Comparison of ENCODE assay signal across 22 mouse cellular contexts in the genomic region with DNA sequence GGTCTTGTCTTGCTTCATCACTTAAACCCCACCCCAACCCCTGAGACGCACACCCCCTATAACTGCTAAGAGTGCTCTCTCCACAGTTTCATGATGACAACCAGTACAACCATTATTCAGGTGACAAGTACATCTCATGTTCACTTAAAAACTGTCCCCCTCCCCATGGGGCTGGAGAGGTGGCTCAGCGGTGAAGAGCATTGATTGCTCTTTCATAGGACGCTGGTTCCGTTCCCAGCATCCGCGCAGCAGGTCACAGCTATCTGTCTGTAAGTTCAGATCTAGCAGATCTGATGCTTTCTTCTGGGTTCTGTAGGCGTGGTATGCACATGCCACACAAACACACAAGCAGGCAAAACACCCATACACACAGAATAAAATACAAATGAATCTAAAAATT.
"Had no signal": no experiment of that assay in that cellular context is flagged by ENCODE, and none has a peak within 500 bp of the region (broad histone marks: within the 10 kb centered on the region; RNA-seq: fewer than 3 reads in every experiment).

No protein-coding gene starts in this region.

- H3K4me2 ChIP-seq: limb, embryonic 12.5 days; limb, embryonic 15.5 days; liver, embryonic 11.5 days; lung, embryonic 14.5 days; midbrain, embryonic 12.5 days; midbrain, embryonic 15.5 days; neural tube, embryonic 12.5 days; neural tube, embryonic 15.5 days had no signal

- H3K9ac ChIP-seq: limb, embryonic 12.5 days; limb, embryonic 15.5 days; liver, embryonic 14.5 days; liver, postnatal 0 days; lung, embryonic 14.5 days; midbrain, embryonic 12.5 days; midbrain, embryonic 15.5 days; neural tube, embryonic 12.5 days; neural tube, embryonic 15.5 days had no signal

- H3K27ac ChIP-seq: kidney, postnatal 0 days; limb, embryonic 12.5 days; limb, embryonic 15.5 days; liver, embryonic 14.5 days; macrophage; midbrain, embryonic 12.5 days; midbrain, embryonic 15.5 days; neural tube, embryonic 12.5 days; neural tube, embryonic 15.5 days; stomach, postnatal 0 days had no signal

- H3K4me3 ChIP-seq: limb, embryonic 12.5 days; limb, embryonic 15.5 days; midbrain, embryonic 12.5 days; midbrain, embryonic 15.5 days; neural tube, embryonic 12.5 days; neural tube, embryonic 15.5 days had no signal

- DNase-seq: kidney, adult 2 months; kidney, postnatal 25 days; left cerebral cortex, postnatal 4 days; liver, postnatal 0 days; lung, embryonic 14.5 days; retina, postnatal 1 day; right cerebral cortex, postnatal 25 days; spleen, adult 18-20 months; thymus, postnatal 14 days had no signal

- H3K9me3 ChIP-seq: limb, embryonic 15.5 days; midbrain, embryonic 15.5 days; neural tube, embryonic 15.5 days had no signal

- H3K36me3 ChIP-seq: midbrain, embryonic 15.5 days; neural tube, embryonic 15.5 days had no signal

- ATAC-seq: intestine, postnatal 0 days; liver, postnatal 0 days; lung, postnatal 0 days; midbrain, embryonic 15.5 days had no signal

- H3K27me3 ChIP-seq: limb, embryonic 12.5 days; limb, embryonic 15.5 days; midbrain, embryonic 12.5 days; midbrain, embryonic 15.5 days; neural tube, embryonic 12.5 days had no signal
